Mouse (Mus musculus): ENCODE results near the gene 1700001C19Rik.

GRCm38 (mm10) chr17:47421566-47421965 lies 15.6 kb downstream of the 1700001C19Rik start:
- TF ChIP-seq EP300 (optimal IDR thresholded peaks at IDR 0.05), result no peak
- no peak for TF ChIP-seq CTCF (IDR thresholded peaks at IDR 0.05; ENCODE audit: low read depth)
